Mouse (Mus musculus) A20 (cell line): ENCODE results near the gene Cggbp1.

ENCODE experiments used
- DNase-seq: peaks from one replicate; pipeline ENCODE4 v3.0.0-alpha.2; 2011; ENCODE audit warnings: low read depth, low spot score

Gene Cggbp1

DNA sequence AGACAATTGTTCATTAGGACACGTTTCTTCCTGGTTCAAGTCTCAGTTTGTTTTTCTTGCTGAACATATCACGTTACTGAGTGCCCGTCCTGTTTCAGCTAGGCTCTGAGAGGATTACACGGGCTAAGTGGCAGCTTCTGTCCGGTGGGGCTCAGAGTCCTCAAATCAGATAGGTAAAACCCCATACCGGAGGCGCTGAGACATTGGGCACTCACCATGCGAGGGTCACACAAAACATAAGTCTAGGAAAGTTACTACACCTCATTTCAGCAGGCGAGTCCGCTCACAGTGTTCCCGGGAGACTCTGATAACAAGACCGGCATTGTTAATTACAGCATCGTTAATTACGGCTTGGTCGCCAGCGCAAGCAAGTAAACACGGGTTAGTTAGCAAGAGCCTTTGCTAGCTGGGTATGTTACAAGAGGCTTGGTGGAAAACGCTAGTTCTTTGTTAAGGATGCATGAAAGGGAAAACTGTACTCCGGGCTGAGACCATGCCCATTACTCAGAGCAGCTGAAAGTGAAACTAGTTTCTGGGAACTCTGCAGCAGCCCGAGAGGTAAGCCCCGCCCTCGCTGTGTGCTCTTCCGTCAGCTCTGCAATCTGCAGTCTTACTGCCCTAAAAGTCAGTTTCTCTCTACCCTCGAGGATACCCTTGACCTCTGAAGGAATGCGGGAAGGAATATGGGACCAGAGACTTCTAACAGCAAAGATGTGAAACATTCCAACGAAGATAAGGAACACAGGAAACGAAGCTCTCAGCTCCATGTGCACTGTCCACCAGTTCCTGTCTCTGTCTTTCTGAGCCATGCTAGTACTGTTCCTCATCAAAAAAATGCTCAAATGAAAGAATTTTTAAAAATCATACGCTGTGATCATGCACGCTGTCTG is 21.9 kb downstream of the Cggbp1 start:
- peak; percentile 93 for DNase-seq

DNA sequence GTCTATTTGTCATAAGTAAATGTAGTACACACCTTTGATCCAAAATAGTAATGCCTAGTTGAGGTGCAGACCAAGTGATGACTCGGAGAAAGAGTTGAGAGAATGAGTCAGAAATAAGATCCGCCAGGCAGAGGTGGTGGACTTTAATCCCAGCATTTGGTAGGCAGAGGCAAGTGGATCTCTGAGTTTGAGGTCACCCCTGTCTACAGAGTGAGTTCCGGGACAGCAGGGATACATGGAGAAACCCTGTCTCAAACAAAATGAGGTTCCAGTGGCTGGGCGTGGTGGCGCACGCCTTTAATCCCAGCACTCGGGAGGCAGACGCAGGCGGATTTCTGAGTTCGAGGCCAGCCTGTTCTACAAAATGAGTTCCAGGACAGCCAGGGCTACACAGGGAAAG is 23.6 kb downstream of the Cggbp1 start:
- no peak for DNase-seq

DNA sequence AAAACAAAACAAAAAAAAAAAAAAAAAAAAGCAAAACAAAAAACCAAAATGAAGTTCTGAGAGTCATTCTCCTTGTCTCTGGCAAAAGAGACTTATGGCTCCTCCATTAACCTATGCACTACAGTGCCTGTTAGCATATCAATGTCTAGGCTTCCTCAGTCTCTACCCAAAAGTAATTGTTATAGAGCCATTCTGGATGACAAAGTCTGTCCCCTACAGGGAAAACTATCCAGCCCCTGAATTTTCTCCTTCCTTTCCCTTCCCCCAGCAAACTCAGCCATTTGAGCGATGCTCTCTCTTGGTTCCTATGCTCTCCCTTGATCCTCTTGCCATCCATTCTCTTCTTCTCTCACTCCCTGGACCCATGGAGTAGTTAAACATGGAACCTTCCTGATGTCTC is 24.0 kb downstream of the Cggbp1 start:
- DNase-seq: no peak

DNA sequence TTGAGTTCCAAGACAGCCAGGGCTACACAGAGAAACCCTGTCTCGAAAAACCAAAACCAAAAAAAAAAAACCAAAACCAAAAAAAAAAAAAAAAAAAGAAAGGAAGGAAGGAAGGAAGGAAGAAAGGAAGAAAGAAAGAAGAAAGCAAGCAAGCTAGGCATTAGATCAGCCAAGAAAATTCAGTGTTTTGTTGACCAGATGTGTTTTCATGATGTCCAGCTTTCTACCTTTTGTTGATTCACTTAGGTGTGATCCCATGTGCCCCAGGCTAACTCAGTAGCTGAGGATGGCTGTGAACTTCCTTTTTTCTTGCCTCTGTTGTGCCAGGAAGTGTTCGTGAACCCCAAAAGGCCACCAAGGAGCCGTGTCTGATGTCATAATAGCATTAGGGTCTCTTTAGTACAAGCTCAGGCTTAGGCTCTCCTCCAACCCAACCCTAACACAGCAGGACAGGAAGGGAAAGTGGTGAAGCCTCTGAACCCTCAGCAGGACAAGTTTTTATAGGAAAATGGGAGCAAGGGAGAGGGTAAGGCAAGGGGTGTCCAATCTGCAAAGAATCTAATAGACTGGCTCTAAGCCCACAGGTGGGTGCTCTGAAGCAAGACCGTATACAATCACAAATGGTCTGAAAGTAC is 25.0 kb downstream of the Cggbp1 start:
- peak; percentile 80 for DNase-seq

DNA sequence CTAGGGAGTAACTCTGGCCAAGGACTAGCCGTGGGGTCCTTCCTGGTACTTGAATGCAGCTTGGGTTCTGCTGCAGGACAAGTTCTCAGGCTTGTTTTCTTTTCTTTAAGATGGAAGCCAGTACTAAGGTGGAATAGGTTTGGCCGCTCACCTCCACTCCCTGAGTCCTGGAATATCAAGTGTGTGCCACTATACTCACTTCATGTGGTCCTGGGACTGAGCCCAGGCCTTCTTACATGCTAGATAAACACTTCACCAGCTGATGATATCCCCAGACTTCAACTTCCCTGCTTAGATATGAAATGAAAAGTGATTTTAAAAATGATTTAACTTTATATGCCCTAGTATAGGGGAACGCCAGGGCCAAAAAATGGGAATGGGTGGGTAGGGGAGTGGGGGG is 25.5 kb downstream of the Cggbp1 start:
- DNase-seq: no peak

DNA sequence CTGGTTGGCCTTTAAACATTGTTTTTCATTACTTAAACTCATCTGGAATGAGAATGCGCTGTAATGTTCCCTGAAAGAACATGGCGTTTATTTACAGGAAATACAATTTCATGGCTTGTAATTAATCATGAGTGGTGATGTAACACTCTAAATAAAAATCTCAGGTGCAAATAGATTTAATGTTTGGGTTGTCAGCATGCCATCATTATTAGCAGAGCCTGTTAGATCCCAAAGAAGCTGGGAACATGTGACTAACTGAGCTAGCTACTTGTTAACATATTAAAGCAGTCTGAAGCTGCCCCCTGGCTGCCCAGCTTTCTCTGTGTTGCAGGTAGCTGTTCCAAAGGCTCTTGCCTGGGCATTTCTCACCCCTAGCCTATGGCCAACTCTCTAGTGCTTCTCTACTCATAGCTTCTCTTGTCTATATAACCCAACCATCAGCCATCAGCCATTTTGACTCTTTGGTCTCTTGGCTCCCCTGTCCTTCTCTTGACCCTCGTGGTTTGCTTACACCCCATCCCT is 26.9 kb downstream of the Cggbp1 start:
- no peak for DNase-seq

DNA sequence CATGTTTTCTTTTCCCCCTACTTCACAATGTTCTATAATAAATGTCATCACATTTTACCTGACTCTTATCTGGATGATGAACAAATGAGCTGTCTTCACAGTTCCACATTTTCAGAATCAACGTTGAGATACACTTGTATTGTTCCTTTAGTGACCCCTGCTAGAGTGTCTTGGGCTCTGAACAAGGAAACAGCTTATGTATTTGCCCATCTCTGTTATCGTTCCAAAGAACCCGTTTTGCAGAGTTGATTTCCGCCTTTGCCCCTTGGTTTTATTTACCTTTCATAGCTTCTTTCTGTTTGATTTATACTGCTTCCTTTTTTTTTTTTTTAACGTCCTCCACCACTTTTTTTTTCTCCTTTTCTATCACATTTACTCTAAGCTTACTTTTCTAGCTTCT is 27.9 kb downstream of the Cggbp1 start:
- no peak for DNase-seq

- DNase-seq: no peak
These were observed 29.2 kb downstream of the Cggbp1 start for GRCm38 (mm10) chr16:64880986-64881385.

DNA sequence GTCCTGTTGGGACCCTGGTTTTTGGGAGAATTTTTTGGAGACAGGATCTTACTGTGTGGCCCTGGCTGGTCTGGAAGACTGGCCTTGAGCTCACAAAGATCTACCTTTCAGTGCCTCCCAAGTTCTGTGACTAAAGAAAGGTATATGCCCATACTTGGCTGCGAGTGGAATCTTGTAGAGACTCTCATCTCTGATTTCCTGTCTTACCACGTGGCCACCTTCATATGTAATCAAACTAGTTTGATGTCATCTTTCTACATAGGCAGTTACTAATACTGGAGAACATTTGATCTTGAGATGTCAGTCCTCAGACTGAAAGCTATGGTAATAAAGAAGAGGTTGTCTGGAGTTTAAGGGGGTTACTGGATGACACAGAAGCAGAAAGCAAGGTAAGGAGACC is 29.6 kb downstream of the Cggbp1 start:
- DNase-seq: no peak

DNA sequence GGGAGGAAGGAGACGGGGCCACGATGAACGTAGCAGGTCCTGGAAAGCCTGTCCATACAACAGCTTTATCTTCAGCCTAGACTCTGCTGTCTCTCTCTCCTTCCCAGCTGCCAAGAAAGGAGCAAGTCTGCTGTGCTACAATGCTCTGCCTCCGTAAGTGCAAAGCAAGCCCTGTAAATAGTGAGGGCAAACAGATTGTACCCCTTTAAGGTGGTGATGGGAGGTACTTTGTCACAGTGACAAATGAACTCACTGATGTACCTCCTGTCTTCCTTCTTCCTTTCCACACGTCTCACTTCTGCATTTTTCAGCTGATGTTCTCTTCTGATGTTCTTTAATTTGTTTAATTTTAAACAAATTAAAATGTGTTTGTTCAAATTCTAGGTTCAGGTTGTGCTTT is 32.1 kb downstream of the Cggbp1 start:
- DNase-seq: peak; percentile 45

- no peak for DNase-seq
These were observed 32.6 kb downstream of the Cggbp1 start for GRCm38 (mm10) chr16:64884420-64884838.

GRCm38 (mm10) chr16:64885142-64885541 is 33.3 kb downstream of the Cggbp1 start:
- no peak for DNase-seq

DNA sequence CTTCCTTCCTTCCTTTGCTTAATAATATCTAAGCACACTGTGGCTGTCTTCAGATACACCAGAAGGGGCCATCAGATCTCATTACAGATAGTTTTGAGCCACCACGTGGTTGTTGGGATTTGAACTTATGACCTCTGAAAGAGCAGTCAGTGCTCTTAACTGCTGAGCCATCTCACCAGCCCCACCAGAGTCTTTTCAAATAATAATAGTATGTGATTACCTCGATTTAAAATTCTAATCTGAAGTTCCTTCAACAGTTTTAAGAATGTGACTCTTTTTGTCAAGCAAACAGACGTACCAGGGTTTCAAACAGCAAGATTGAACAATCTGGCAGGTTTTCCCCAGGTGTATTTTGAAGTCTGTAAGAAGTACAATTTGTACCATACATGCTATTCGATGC is 33.8 kb downstream of the Cggbp1 start:
- DNase-seq: no peak

DNA sequence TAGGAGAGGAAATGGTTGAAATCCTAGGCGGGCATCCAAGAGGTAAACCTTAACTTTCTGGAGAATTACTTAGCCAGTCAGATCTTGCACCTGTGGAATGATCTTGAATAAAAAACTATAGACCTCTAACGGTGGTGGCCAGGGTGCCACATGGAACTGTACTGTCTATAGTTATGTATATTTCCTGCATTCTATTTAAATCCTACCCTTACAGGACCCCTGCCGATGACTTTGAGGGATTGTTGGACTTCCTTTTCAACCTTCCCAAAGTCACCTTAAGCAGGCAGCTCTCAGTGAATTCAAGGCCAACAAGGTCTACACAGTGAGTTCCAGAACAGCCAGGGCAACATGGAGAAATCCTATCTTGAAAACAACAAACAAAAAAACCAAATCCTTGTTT is 37.7 kb downstream of the Cggbp1 start:
- DNase-seq: no peak

GRCm38 (mm10) chr16:64899084-64899483 is 47.3 kb downstream of the Cggbp1 start:
- DNase-seq: peak; percentile 56

- DNase-seq: no peak
These were observed 51.5 kb downstream of the Cggbp1 start for GRCm38 (mm10) chr16:64903328-64903727.

- DNase-seq: no peak
These were observed 55.3 kb downstream of the Cggbp1 start for GRCm38 (mm10) chr16:64907112-64907511.

- DNase-seq: no peak
These were observed 57.0 kb downstream of the Cggbp1 start for GRCm38 (mm10) chr16:64908747-64909146.
